Mouse (Mus musculus): ENCODE results near the gene Nr2c2ap. TPM values are rescaled to one million over a fixed set of nuclear protein-coding genes. Genes with fewer than 3 reads are reported as not detected.

Nr2c2ap gene
- 1 to 10 TPM; 4.3 to 4.6 TPM for total RNA-seq (2021)
- long read RNA-seq, experiment 1, partial matches to known transcripts: 0 of 15 reads
- long read RNA-seq, experiment 1, other reads (novel, unspliced or antisense): 14 of 15 reads
- long read RNA-seq, experiment 2, partial matches to known transcripts: 0 of 35 reads
- long read RNA-seq, experiment 2, other reads (novel, unspliced or antisense): 30 of 35 reads

DNA sequence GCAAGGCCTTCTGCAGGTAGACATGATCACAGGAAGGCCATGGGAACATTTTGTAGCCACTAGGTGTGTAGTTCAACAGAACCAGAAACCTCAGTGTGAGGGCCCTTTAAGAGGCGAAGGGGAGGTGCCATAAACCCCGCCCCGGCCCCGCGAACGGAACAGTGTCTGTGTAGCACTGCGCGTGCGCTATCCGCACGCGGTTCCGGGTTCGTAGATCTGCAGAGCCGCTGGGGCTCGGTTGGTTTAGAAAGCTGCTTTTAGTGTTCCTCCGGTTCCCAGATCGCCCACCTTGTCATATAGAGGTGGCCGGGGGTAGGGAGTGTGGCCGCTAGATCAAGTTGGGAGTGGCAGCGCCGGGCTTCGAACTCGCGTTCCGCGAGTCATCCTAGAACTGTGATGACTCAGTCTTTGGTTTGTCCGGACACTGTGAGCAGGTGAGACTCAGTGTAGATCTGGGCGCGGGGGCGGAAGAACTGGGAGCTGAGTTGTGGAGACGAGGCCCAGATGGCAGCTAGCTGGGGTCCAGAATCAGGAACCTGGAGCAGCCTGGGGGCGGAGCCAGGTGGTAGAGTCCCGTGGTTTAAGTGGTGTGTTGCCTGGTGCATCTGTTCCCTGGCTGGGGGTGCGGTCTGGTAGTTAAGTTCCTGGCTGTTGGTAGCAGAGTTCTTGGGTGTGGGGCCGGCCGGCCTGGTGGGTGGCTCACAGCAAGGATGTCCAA lies at the start of gene Nr2c2ap:
Gene Nr2c2ap (plus strand): TSS at position 168 of the 718 bp plus-strand sequence.
- intact Hi-C loops (cut with DNase I): no loop called here
- DNase-seq: peak; percentile 74 to 81

DNA sequence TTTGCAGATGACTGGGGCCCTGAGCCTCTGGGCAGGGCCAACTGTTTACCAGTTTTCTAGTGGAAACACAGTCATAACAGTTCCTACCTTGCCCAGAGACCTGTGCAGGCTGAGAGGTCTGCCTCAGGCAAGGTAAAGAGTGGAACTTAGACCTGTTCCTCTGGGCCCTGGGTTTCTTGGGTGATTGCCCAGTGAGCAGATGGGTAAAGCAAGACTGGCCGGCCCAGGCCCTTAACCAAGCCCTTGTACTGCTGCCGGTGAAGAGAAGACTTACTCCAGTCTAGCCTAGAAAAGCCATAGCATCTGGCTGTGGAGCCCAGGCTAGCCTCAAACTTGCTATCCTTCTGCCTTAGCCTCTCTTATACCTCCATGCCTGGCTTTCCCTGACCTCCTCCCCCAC lies 49.2 kb upstream of the Nr2c2ap start:
- DNase-seq: no peak
- intact Hi-C loops (cut with DNase I): no loop called here

DNA sequence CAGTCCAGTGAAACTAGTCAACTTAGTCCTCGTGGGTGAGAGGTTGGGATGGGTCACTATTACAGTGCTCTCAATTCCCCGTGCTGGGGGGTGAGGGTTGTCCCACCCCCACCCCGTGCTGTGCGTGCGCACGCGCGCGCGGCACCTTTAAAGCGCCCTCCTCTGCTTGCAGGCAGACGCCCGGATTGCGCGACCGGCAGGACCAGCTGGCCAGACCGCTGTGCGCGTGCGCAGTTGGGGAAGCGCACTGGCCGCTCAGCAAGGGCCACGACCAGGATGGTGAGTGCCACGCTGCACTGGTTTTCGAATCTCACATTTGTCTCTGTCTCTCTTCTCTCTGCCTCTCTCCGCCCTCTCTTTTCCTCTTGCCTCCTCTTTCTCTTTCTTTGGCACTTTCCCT lies 47.8 kb upstream of the Nr2c2ap start, which contains the start of gene Hapln4:
Gene Hapln4 (plus strand): TSS at position 173 of the 400 bp plus-strand sequence.
- no peak for DNase-seq
- intact Hi-C loops (cut with DNase I): no loop called here

DNA sequence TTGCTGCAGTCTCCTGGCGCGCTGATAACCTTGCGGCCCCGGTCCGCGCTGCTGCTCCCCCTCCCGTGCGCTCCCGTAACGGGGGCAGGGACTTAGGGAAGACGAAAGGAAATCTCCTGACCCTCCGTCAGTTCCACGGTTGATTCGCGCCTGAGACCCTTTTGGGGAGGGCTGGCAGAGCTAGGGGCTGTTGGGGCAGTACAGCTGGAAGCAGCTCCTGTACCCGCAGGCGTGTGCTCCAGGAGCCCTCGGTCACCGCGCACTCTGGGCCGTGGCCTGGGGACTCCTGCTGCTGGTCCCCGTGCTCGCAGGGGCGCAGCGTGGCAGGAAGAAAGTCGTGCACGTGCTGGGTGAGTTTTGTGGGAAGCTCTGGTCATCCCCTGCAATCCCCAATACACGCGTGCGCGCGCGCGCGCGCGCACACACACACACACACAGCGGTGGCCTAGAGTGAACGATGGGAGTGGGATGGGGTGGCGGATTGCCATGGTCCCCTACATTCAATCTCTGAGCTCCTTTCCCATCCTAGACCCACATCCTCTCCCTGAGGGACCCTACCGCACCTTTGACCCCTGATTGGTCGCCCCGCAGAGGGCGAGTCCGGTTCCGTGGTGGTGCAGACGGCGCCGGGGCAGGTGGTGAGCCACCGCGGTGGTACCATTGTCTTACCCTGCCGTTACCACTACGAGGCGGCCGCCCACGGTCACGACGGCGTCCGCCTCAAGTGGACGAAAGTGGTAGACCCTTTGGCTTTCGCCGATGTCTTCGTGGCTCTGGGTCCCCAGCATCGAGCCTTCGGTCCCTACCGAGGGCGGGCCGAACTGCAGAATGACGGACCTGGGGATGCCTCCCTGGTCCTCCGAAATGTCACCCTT lies 46.7 kb upstream of the Nr2c2ap start:
- no peak for DNase-seq
- intact Hi-C loops (cut with DNase I): loop anchor here (5.0 kb wide), 1 partner anchor 83 kb away; no protein-coding TSS in a partner anchor

DNA sequence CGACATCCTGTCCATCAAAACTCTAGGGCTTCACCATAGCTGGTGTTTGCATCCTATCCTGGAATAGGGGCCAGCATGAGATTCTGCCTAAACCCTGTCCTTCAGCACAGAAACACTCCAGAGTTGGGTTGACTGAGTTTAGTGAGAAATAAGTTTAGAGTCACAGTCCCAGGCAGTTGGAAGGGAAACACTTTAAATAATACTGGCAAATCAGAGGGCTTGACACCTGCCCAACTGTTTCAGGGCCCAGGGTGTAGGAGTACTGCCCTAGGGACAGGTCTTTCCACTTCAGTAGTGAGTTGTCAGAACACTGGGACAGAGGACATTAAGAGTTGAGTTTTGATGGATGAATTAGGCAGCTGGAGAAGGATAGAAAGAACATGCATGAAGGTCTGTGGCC lies 45.0 kb upstream of the Nr2c2ap start:
- no peak for DNase-seq
- intact Hi-C loops (cut with DNase I): loop anchor here (5.0 kb wide), 1 partner anchor 81 kb away; no protein-coding TSS in a partner anchor

DNA sequence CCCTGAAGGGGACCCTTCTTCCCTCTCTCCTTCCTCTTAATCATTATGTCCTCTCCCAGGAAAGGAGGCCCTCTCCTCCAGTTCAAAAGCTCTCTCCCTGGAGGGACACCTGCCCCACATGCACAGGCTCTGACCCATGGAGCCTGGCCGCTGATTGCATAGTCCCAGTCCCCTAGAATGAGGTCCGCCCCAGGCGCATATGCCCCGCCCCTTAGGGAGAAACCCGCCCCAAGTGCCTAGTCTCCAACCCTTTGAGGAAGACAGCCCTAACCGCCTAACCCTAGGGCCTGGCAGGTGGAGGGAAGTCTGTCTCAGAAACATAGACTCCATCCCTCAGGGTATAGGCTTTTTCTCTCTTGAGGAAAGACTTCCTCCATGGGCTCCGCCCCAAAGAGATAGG lies 43.9 kb upstream of the Nr2c2ap start:
- intact Hi-C loops (cut with DNase I): loop anchor here (5.0 kb wide), 1 partner anchor 80 kb away; no protein-coding TSS in a partner anchor
- no peak for DNase-seq

DNA sequence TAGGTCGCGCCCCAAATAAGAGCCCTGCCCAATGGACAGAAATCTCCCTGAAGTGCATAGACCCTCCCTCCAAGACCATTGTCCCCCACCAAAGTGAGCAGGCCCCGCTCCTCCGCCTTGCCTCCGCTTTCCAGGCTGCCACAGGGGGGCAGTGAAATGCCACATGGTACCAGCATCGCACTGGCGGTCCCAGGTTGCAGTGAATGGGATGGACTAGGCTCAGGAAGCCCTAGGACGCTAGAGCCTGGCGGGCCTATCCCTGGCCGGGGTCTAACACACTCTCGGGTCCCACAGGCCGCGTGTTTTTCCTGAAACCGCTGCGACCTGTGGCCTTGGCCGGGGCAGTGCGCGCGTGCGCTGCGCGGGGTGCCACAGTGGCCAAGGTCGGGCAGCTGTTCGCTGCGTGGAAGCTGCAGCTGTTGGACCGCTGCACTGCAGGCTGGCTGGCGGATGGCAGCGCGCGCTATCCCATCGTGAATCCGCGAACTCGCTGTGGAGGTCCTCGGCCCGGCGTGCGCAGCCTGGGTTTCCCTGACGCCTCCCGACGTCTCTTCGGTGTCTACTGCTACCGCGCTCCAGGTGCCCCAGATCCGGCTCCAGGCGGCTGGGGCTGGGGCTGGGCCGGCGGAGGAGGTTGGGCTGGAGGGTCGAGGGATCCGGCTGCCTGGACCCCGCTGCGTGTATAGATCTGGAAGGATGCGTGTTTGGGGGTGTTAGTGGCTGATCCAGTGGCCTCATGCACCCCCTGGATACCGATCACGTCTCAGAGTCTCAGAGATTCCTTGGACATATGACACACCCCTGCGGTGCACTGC lies 43.1 kb upstream of the Nr2c2ap start:
- no peak for DNase-seq

DNA sequence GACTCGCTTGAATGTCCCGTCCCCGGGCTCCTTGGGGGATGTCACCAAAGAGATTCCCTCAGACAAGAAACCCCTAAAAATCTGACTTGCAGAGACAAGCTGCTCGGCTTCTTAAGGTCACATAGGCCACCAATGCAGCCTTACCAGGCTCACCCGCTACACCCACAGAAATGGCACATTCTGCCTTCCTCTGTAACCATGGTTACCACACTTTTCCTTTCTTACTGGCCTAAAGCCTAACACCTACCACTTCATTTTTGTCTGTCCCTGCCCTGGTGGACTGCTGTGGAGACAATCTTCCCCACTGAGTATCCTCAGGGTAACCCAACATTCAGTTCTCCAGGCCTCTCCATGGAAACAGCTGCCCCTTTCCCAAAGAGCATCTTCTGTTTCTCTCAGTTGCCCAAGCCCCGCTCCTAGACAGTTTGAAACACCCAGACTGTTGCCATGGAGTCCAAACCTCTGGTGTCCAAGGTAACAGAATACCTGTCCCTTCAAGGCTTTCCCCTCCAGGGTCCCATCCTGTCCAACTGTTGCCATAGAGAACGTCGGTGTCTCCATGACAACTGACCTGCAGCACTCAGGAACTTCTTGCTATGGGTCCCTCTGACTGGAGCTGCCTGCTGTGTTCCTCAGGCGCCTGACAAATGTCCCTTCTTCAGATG lies 41.7 kb upstream of the Nr2c2ap start:
- intact Hi-C loops (cut with DNase I): loop anchor here (5.0 kb wide), 1 partner anchor 78 kb away; no protein-coding TSS in a partner anchor
- DNase-seq: no peak

More for the DNA sequence above, 43.1 kb upstream of the Nr2c2ap start:
- intact Hi-C loops (cut with DNase I): loop anchor here (5.0 kb wide), 1 partner anchor 79 kb away; no protein-coding TSS in a partner anchor

DNA sequence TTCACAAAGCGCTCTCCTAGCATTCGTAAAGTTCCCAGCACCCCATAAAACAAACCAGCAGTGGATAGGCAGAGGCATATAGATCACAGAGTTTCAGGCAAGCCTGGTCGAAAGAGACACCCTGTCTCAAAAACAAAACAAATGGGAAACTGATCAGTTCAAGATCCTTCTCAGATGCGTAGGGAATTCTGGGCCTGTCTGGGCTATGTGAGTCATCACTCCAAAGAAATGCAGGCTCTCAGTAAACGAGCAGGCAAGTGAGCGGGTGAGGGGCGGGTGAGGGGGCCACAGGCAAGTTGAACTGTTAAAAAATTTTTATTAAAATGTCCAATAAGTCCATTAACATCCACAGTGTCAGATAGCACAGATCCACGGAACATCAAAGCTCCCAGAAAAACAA lies 38.3 kb upstream of the Nr2c2ap start:
- intact Hi-C loops (cut with DNase I): no loop called here
- no peak for DNase-seq

DNA sequence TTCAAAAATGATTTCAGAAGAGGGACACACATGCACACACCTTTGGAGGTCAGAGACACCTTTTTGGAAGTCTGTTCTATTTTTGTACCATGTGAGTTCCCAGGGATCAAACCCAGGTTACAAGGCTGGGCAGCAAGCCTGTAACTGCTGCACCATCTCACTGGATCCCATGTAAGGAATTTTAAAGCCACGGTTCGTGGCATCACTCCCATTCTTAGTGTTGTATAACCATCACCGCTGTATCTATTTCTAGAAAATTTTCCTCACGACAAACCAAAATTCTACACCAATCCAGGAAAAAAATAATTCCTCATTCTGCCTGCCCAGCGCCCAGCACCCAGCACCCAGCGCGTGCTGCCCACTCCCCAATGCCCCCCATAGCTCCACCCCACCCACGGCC lies 31.9 kb upstream of the Nr2c2ap start:
- no peak for DNase-seq
- intact Hi-C loops (cut with DNase I): no loop called here

DNA sequence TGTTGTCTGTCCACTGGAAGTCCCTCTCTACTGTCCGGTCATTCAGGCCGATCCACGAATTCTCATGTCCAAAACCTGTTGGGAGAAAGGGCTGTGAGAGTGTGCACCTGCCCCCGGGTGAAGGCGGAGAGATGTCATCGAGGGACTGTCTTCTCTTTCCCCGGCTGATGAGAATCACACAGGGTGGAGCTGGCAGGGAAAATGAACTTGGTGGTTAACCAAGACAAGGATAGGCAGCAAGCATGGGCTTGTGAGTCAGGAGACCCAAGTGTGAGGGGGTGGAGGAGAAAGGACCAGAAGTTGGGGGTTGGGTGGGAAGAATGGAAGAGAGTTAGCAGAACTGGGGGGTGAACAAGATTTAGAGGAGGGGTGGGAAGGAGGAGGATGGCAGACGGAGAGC lies 30.9 kb upstream of the Nr2c2ap start:
- intact Hi-C loops (cut with DNase I): loop anchor here (5.0 kb wide), 1 partner anchor 122 kb away; no protein-coding TSS in a partner anchor
- DNase-seq: no peak

DNA sequence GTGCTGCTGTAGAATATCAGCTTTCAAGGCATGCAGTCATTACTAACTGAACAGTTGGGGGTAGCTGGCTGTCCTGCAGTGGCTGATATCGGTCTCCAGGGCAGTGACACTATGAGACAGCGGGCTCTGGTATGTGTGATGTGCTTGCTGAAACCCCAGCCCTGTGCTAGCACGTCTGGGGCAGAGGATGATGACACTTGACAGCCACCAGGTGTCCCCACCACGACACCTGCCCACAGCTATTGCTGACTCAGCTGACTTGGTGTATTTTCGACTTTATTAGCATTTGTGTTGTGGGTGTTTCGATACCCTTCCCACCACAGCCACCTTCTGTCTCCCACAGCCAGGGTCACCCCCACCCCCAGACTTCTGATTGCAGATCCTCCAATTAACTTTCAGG lies 26.6 kb upstream of the Nr2c2ap start:
- intact Hi-C loops (cut with DNase I): loop anchor here (1.0 to 5.0 kb wide), 2 partner anchors 62 to 118 kb away; no protein-coding TSS in a partner anchor
- no peak for DNase-seq

DNA sequence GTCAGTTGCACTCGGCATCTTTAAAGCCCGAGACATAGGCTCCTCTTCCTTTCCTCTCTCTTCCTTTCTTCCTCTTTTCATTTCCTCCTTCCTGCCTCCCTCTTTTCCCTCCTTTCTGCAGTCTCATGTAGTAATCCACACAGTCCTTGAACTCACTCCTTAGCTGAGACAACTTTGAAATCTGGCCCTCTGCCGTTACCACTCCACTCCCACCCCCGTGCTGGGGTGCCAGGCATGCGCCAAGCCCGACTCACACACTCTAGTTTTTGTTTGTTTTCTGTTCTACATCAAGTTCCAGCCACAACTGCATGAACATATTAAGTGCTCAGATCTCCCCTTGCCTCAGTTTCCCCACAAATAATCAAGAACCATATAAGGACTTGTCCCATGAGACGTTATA lies 26.2 kb upstream of the Nr2c2ap start:
- intact Hi-C loops (cut with DNase I): loop anchor here (1.0 to 5.0 kb wide), 2 partner anchors 61 to 117 kb away; no protein-coding TSS in a partner anchor
- no peak for DNase-seq

DNA sequence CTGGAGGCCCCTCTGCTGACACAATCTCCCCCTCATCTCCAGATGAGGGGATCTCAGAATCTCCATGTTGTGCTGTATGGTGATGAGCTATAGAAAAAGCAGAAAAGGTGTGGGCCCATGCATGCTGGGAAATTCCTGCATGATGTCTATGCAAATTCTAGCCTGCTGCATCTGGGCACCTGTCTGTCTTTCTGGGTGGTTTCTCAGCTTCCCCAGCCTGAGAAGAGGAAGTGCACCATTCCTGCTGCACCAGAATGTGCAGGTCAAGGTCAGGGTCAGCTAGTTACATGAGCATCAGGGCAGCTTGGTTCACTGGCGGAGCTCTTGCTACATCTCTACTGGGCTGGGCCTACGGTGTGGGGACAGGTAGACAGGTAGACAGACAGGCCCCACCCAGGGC lies 20.7 kb upstream of the Nr2c2ap start:
- no peak for DNase-seq
- intact Hi-C loops (cut with DNase I): no loop called here

DNA sequence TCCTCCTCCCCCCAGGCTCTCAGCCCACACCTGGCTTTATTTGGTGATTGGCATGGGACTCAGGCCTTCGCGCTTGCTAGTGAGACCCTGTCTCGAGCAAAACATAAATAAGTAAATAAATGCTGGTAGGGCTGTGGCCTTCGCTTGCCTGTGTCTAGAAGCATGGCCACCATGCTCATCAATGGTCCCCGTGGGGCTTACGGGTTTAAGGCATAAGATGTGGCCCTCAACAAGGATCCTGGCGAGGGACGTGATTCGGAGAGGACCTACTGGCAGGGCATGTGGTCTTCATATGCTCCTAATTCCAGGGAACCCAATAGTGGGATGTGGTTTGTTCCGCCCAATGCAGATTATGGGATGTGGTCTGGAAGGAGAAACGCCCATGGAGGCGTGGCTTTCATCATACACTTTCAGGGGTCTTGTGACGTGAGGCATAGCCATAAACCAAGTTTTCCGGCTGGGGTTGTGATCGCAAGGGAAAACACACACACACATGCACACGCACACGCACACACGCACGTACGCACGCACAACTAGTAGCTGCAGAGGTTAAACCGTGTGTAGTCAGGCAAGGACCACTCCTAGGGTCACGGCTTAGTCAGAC lies 19.8 kb upstream of the Nr2c2ap start:
- intact Hi-C loops (cut with DNase I): no loop called here
- DNase-seq: no peak

DNA sequence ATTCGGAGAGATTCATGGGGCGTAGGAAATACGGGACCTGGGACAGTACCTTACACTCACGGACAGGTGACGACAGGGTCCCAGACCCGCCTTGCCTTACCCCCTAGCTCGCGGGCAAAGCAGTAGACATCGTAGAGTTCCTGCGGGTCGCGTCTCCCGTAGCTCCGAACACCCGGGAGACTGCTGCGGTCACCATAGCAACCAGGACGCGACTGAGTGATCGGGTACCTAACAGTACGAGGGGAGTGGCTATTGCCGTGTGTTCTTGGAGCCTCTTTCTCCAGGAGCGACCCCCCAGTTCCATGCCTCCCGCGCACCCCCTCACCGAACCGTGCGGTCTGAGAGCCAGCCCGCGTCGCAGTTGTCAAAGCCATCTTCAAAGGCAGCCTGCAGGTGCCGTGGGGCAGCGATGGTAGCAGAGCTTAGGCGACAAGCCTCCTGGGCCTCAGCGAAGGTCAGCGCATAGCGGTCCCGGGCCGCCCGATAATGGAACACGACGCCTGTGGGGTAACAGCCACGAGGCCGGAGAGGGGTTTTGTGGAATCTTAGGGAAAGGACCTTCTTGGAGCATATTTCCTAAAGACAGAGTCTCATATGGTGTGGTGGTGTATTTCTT lies 18.6 kb upstream of the Nr2c2ap start:
- DNase-seq: no peak
- intact Hi-C loops (cut with DNase I): no loop called here

DNA sequence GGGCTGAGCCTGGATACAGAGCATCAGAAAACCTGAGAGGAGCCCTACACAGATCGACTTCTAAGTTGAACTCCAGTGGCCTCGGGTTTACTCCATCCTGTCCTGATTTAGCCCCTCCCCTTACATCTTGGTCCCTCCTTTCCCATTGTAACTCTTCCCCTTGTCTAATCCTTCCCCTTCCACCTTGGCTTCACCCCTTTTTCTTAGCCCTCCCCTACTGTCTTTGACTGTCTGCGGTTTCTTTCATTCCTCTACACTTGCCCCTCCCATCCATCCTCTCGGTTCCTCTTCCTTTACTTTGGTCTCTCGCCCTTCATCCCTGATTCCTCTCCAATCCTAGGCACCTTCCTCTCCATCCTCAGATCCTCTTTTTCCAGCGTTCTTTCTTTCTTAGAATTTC lies 16.6 kb upstream of the Nr2c2ap start:
- intact Hi-C loops (cut with DNase I): no loop called here
- DNase-seq: no peak

DNA sequence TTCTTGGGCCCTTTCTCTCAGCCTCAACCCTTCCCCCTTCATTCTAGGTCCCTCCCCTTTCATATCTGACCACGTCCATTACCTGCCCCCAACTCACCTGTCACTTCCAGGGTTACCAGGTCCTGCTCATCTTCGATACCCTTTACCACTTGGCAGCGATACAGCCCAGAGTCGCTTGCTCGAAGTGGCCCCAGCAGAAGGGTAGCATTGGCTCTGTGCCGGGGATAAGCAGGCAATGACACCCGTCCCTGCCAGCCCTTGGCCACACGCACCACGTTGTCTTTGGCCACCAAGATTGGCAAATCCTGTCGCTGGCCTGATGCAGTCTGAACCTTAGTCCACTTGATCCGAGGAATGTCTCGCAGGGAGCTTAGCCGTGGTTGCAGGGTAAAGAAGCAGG lies 16.2 kb upstream of the Nr2c2ap start:
- DNase-seq: no peak
- intact Hi-C loops (cut with DNase I): no loop called here

DNA sequence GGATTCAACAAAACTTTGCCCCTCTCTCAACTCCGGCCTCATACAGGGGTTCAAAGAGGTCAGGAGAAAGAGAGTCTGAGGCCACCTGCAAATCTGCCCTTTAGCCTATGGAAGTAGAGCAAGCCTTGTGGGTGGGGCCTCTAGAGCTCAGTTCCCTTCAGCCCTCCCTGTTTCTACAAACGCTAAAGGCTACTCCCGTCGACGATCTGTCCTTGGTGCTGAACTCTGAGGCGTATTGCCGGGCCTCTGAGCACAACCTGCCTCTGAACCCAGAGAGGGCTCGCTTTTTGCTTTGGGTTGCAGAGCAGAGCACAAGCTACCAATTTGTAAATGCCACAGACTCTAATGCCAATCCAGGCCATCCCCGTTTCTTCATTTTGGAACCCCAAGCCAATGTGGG lies 13.5 kb upstream of the Nr2c2ap start:
- no peak for DNase-seq

More for the DNA sequence above, 13.5 kb upstream of the Nr2c2ap start:
- intact Hi-C loops (cut with DNase I): no loop called here

Measured in gastrocnemius, postnatal 36 days (tissue).